Mouse (Mus musculus) liver, postnatal 0 days (tissue): ENCODE measurements at regions not wholly inside any gene's neighbourhood (a gene's known extent, or its start where the extent isn't known, plus 50 kb on each side); places are given as distances from the start of the nearest gene placed in this dataset.

Experiments
- CTCF ChIP-seq: sonication (generic); IDR thresholded peaks from 2 replicates; pipeline ENCODE4 v1.5.1; 2016; ENCODE audit warnings: antibody characterized with exemption, low read depth
- EP300 ChIP-seq: IDR thresholded peaks from 2 replicates; pipeline ENCODE4 v1.6.1; 2016; ENCODE audit warnings: antibody characterized with exemption, low read depth, mild to moderate bottlenecking

GRCm38 (mm10) chr3:102648450-102648849, 85.9 kb upstream of the Tspan2 start:
- no peak for TF ChIP-seq CTCF
- TF ChIP-seq EP300 = no peak
